Mouse (Mus musculus) liver, embryonic 14.5 days (tissue): ENCODE data around the gene Trit1.
A peak's percentile ranks its signal among the peaks of the same experiment; 100 is the strongest.

ENCODE experiments used
- CTCF ChIP-seq: IDR thresholded peaks from 2 replicates; pipeline ENCODE4 v1.5.1; 2016; ENCODE audit warnings: antibody characterized with exemption, low read depth, control low read depth
- EP300 ChIP-seq: IDR thresholded peaks from 2 replicates; pipeline ENCODE4 v1.6.1; 2016; ENCODE audit warnings: antibody characterized with exemption, low read depth

- peak; percentile 90 for TF ChIP-seq CTCF
- TF ChIP-seq EP300 = no peak
These were observed 66.1 kb downstream of the Trit1 start for GRCm38 (mm10) chr4:123082283-123083163.
